ENCODE assay signal across 8 mouse cellular contexts in genomic region chr1:39936332-39936802, GRCm38 (mm10). TPM values are rescaled to one million over a fixed set of nuclear protein-coding genes. Genes with fewer than 3 reads are reported as not detected.
DNase-seq lines count a peak whose midpoint lies in the region; ATAC-seq and TF ChIP-seq lines count a peak whose summit lies in the region.

No protein-coding gene starts in this region.

- no peak overlapping the region for H3K27ac ChIP-seq in intestine, postnatal 0 days (ENCODE audit: low read depth, low read length)
- peak overlapping the region; percentile 42; the same call in 1 of the 2 replicates for H3K27ac ChIP-seq in midbrain, embryonic 10.5 days (replicated peaks)

- ATAC-seq in granulocyte monocyte progenitor cell, adult 5-6 weeks (replicated peaks; ENCODE audit: poor library complexity, severe bottlenecking): peak; percentile 93
- peak; percentile 88 for ATAC-seq in intestine, postnatal 0 days

- peaks cover 13% of the 10 kb centered on the region; the same call in 1 of the 2 replicates for H3K4me1 ChIP-seq in intestine, postnatal 0 days (replicated peaks; ENCODE audit: control insufficient read depth, insufficient read depth, low read length)
- peaks cover 90% of the 10 kb centered on the region for H3K4me1 ChIP-seq in midbrain, embryonic 10.5 days

- intact Hi-C loops in left cerebral cortex, postnatal 36 days (cut with DNase I): loop anchor here (5.0 kb wide), 2 partner anchors 34 to 174 kb away; partner anchors contain the start of gene Map4k4

- no peaks in the 10 kb centered on the region for H3K9me3 ChIP-seq in intestine, postnatal 0 days (ENCODE audit: control insufficient read depth)
- H3K9me3 ChIP-seq in midbrain, embryonic 10.5 days (replicated peaks): no peaks in the 10 kb centered on the region

- no peak overlapping the region for H3K9ac ChIP-seq in intestine, postnatal 0 days (ENCODE audit: low read depth, low read length)

- peak; percentile 87 for DNase-seq in adrenal gland, adult 8-10 months
- peak; percentile 86 for DNase-seq in embryo, embryonic 9.5 days (ENCODE audit: extremely low spot score)
- peak; percentile 81 to 83 for DNase-seq in left cerebral cortex, postnatal 36 days (ENCODE audit: low spot score in 2 of 2)
- peak; percentile 85 for DNase-seq in midbrain, embryonic 10.5 days (ENCODE audit: low spot score)
- DNase-seq in right cerebral cortex, postnatal 36 days (ENCODE audit: low spot score in 2 of 2): peak; percentile 79 to 84
- peak; percentile 69 to 87 for DNase-seq in urinary bladder, postnatal 4 days (ENCODE audit: low spot score in 2 of 2)

- peak overlapping the region; percentile 41 for H3K4me3 ChIP-seq in intestine, postnatal 0 days (ENCODE audit: low read depth, low read length)
- peak overlapping the region; percentile 55 for H3K4me3 ChIP-seq in midbrain, embryonic 10.5 days

- peak overlapping the region; percentile 72 for H3K4me2 ChIP-seq in intestine, postnatal 0 days (replicated peaks; ENCODE audit: low read depth)

- H3K27me3 ChIP-seq in intestine, postnatal 0 days (replicated peaks; ENCODE audit: control insufficient read depth, insufficient read depth, low read length): no peaks in the 10 kb centered on the region
- no peaks in the 10 kb centered on the region for H3K27me3 ChIP-seq in midbrain, embryonic 10.5 days (ENCODE audit: low read depth, poor library complexity, severe bottlenecking)

- 3% methylated on average over 13 of the region's 13 CpGs for WGBS in intestine, postnatal 0 days
- WGBS in midbrain, embryonic 10.5 days: under 1% methylated on average over 13 of the region's 13 CpGs

- peak; percentile 98 for TF ChIP-seq CTCF in intestine, postnatal 0 days (IDR thresholded peaks at IDR 0.05; ENCODE audit: low read depth)

- no peaks in the 10 kb centered on the region for H3K36me3 ChIP-seq in intestine, postnatal 0 days (ENCODE audit: control insufficient read depth, insufficient read depth)
- peaks cover 18% of the 10 kb centered on the region for H3K36me3 ChIP-seq in midbrain, embryonic 10.5 days

RNA-seq across cellular contexts. Expression of gene Map4k4, which starts 35.7 kb away (rescaled TPM):
- total RNA-seq in adrenal gland, adult 8-10 months (2022): 100 to 1,000 TPM in 2 of 4 experiments, 10 to 100 TPM in 2; 80.9 to 123 (median 104) TPM
- 24.6 and 38.5 TPM in 2 replicates for total RNA-seq in granulocyte monocyte progenitor cell, adult 5-6 weeks (2014; fragmentation: Nextera tagmentation)
- 58.2 and 64.7 TPM in 2 replicates for total RNA-seq in granulocyte monocyte progenitor cell, adult 5-6 weeks (2017)
- polyA plus RNA-seq in intestine, postnatal 0 days (2015; fragmentation: Nextera tagmentation; extraction: Ambion mirVana): 6.8 and 9.3 TPM in 2 replicates
- total RNA-seq in left cerebral cortex, postnatal 36 days (2021): 100 to 1,000 TPM; 103 to 130 TPM
- polyA plus RNA-seq in midbrain, embryonic 10.5 days (2016; fragmentation: Nextera tagmentation; extraction: Ambion mirVana): 25.1 and 37.8 TPM in 2 replicates
